Mouse (Mus musculus) olfactory bulb, adult 2 months (tissue): Measurements from ENCODE around the gene Llph. TPM values are rescaled to one million over a fixed set of nuclear protein-coding genes. Genes with fewer than 3 reads are reported as not detected.

Experiments used
- H3K27ac ChIP-seq: fragments of 200-500 bp; 2 replicates; pipeline ENCODE4 v1.5.1; 2012; ENCODE audit warnings: low read depth, low read length; ENCODE audit not compliant: insufficient read depth
- H3K4me1 ChIP-seq: fragments of 200-500 bp; 2 replicates; pipeline ENCODE4 v1.6.1; 2012; ENCODE audit warnings: low read length; ENCODE audit not compliant: control insufficient read depth, insufficient read depth
- H3K4me3 ChIP-seq: fragments of 200-500 bp; 2 replicates; pipeline ENCODE4 v1.5.1; 2012; ENCODE audit warnings: mild to moderate bottlenecking, low read depth, low read length, moderate library complexity; ENCODE audit not compliant: insufficient read depth
- CTCF ChIP-seq: fragments of 200-500 bp; IDR thresholded peaks from 2 replicates; pipeline ENCODE4 v1.5.1; 2012; ENCODE audit warnings: low read depth, mild to moderate bottlenecking, low read length, moderate library complexity; ENCODE audit not compliant: insufficient read depth
- POLR2A ChIP-seq: fragments of 200-500 bp; IDR thresholded peaks from 2 replicates; pipeline ENCODE4 v1.6.1; 2012; ENCODE audit warnings: mild to moderate bottlenecking, low read depth, low read length, moderate library complexity; ENCODE audit not compliant: insufficient read depth
- WGBS: fragments of 180-500 bp; shearing (Covaris S2); methylation state at CpG from one replicate; pipeline ENCODE4 v1.1.7; 2018; 5-methylcytosine and 5-hydroxymethylcytosine counted together
- polyA plus RNA-seq: library from polyadenylated mRNA; stranded (reverse); fragments of >200 nt; gene quantifications from 2 replicates; pipeline ENCODE4 v1.2.4, GENCODE M21; 2012; ENCODE audit warnings: low replicate concordance; ENCODE audit not compliant: missing spikeins, insufficient read depth, insufficient read length

The Llph gene
- polyA plus RNA-seq, 1 experiment: not detected

GRCm38 (mm10) chr10:120239476-120239875 lies 12.6 kb downstream of the Llph start:
- Histone ChIP-seq H3K4me1 (no peaks in the 10 kb centered on the region), H3K4me3 (no peak overlapping the region), H3K27ac (no peak overlapping the region)
- 72% methylated on average over 6 of the region's 6 CpGs for WGBS
- no peak for TF ChIP-seq CTCF
- no peak for TF ChIP-seq POLR2A

DNA sequence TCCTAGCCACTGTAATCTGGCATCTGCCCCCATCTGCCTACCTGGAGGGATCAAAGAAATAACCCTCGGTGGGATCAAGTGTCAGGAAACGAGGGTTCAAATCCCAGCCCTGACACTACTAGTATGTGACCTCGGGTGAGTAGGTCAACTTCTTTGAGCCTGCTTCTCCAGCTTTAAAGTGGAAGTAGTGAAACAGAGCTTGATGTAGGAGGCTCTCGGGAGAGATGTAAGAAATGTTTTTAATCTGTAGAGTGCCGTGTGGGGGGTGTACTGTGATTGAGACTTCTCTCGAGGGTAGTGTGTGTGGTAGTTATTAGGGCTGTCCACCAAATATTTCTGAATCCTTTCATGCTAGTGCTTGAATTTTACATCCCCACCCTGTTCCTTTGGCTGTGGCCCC lies 15.6 kb downstream of the Llph start:
- TF ChIP-seq CTCF: no peak
- TF ChIP-seq POLR2A: no peak
- H3K27ac ChIP-seq: no peak overlapping the region
- H3K4me3 ChIP-seq: no peak overlapping the region
- 77% methylated on average over 6 of the region's 6 CpGs for WGBS
- no peaks in the 10 kb centered on the region for H3K4me1 ChIP-seq

DNA sequence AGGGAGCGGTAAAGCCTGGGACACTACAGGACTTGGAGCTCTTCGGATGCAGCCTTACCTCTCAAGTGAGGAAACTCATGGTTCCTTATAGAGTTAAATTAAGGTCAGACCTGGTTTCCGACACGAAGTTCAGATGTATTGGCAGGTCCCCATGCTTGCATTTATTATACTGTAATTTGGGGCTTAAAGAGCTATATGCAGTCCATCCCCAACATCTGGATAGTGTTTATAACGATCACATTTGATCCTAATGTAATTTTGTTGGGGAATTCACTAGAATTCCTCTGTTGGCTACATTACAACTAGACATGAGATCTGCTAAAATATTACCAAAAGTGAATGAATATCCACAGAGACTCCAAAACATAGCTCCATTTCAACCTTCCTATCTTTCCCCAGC lies 18.8 kb downstream of the Llph start:
- H3K4me1 ChIP-seq: no peaks in the 10 kb centered on the region
- 83% methylated on average over 5 of the region's 5 CpGs for WGBS
- no peak overlapping the region for H3K27ac ChIP-seq
- H3K4me3 ChIP-seq: no peak overlapping the region
- TF ChIP-seq CTCF: no peak
- no peak for TF ChIP-seq POLR2A

DNA sequence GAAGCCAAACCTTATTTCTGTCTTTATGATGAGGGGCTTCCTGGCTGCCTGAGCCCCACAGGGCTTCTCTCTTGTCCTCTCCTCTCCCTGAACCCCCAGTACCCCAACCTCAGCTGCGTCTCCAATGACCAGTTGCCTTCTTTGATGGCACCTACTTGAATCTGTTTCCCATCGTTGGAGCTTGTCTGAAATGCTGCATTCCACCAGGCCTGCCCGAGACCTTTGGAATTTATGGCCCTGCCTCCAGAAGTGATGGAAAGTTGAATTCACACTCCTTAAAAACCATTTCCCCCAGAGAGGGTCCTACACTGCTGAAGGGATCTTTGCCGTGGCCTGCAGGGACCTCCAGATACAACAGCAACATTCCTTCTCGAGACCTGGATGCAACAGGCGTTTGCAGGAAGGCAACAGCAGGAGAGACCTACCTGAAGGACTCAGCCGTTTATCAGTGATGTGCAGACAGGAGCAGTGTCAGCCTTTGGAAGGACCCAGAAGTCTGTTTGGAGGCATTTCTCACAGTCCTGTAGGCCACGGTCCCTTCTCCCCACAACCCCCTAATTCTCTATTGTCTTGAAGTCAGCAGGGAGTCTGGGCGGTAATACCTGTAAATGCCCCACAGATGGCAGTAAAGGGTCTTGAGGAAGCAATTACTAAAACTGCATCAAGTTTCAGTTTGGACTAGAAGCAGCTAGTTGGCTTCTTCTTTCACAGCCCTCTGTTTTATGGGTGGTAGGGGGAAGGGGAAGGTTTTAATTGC lies 20.3 kb downstream of the Llph start:
- no peak overlapping the region for H3K4me3 ChIP-seq
- TF ChIP-seq CTCF: no peak
- TF ChIP-seq POLR2A: no peak
- H3K4me1 ChIP-seq: no peaks in the 10 kb centered on the region
- 48% methylated on average over 9 of the region's 9 CpGs for WGBS
- H3K27ac ChIP-seq: no peak overlapping the region

DNA sequence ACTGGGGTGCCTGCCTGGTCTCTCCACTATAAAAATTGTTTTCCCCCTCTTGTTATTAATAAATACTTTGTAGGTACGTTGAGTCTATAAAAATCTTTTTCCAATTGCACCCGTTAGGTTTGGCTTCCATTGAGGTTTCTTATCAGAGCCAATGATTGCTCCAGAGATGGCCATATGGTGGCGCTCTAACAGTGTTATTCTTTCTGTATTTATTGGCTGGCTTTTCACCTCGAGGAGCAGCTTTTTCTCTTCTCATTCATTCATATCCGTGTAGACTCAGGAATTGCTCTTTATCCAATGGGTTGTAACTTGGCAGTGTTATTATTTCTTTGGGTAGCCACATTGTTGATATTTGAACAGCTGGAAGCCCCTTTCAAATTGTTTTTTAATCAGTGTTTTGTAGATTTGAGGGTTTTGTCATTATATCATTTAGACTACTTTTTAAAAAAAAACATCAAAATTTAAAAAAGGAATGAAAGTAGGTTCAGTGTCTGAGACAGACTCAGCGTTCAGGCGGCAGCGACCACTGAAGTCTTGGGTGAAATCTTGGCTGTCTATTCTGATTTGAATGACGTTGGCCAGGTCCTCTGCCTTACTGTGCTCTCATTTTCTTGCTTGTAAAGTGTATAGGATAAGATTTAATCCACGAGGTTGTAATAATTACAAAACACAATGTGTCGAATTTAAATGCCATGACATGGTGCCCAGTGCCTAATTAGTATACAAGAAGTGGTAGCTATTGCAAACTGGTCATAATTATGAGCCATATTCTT lies 24.2 kb downstream of the Llph start:
- Histone ChIP-seq H3K4me3 (no peak overlapping the region), H3K27ac (no peak overlapping the region), H3K4me1 (no peaks in the 10 kb centered on the region)
- 46% methylated on average over 11 of the region's 11 CpGs for WGBS
- TF ChIP-seq CTCF (no peak), POLR2A (no peak)

DNA sequence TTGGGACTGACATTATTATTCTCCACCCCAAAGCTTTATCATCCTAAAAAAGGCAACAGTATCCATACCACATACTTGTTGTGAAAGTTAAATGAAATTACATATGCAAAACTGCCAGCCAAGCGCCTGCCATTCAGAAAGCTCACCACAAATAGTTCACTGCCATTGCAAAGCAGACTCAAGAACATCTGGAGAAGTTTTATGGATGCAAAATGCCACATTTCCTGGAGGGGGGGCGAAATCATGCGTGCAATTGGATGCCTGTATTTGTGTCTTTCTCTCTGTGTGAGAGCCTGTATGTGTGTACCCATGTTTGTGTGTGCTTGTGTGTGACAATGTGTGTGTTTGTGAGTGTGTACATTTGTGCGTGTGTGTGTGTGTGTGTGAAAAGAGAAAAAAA lies 24.9 kb downstream of the Llph start:
- WGBS: 89% methylated on average over 4 of the region's 4 CpGs
- no peak for TF ChIP-seq POLR2A
- no peak for TF ChIP-seq CTCF

GRCm38 (mm10) chr10:120252800-120253199 lies 25.9 kb downstream of the Llph start:
- 42% methylated on average over 8 of the region's 8 CpGs for WGBS
- Histone ChIP-seq H3K4me3 (no peak overlapping the region), H3K4me1 (no peaks in the 10 kb centered on the region), H3K27ac (no peak overlapping the region)
- no peak for TF ChIP-seq CTCF
- no peak for TF ChIP-seq POLR2A

More for the DNA sequence above, 24.9 kb downstream of the Llph start:
- Histone ChIP-seq H3K4me3 (no peak overlapping the region), H3K4me1 (no peaks in the 10 kb centered on the region), H3K27ac (no peak overlapping the region)

DNA sequence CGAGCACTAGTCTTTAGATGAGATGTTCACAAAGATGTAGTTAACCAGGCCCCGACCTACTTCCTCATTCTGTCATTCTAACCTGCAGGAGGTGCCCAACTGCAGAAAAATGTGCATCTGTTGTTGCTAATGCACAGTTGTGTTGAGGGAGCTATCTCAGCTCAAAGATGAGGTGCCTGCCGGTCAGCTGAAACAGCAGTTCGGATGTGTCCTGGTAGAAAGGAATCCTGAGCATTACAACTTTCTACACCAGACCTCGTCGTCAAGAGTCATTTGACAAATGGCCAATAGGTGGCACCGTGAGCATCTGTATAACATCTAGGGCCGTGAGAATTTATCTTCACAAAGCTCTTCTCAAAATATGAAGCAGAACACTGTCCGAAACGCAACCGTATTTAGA lies 30.4 kb downstream of the Llph start:
- 24% methylated on average over 11 of the region's 11 CpGs for WGBS
- Histone ChIP-seq H3K4me1 (no peaks in the 10 kb centered on the region), H3K27ac (no peak overlapping the region), H3K4me3 (no peak overlapping the region)
- TF ChIP-seq POLR2A: no peak

DNA sequence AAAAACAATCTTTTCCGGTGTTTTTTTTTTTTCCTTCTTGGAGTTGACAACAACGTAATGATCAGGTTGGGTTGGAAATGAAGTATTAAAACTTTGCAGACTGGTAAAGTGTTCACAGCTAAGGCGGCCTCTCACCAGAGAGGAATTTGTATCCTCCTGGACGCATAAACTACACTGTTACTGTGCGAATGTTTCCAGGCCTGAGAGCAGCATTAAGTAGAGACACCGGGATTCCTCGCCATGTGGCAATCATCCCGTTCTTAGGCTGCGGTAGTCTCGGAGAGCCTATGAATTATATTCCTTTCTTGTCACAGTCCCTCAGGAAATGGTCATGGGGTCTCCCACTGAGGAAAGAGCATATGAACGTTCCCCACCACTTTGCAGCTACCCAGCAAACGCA lies 40.9 kb downstream of the Llph start:
- H3K4me1 ChIP-seq: no peaks in the 10 kb centered on the region
- H3K27ac ChIP-seq: no peak overlapping the region
- TF ChIP-seq CTCF: no peak
- no peak for TF ChIP-seq POLR2A
- H3K4me3 ChIP-seq: no peak overlapping the region
- WGBS: 87% methylated on average over 12 of the region's 12 CpGs

- Histone ChIP-seq H3K27ac (no peak overlapping the region), H3K4me3 (no peak overlapping the region), H3K4me1 (no peaks in the 10 kb centered on the region)
- TF ChIP-seq CTCF (no peak), POLR2A (no peak)
- 97% methylated on average over 13 of the region's 13 CpGs for WGBS
Measured at GRCm38 (mm10) chr10:120269946-120270345, 43.1 kb downstream of the Llph start.
